Mouse (Mus musculus): ENCODE results near the gene Kcnh4. TPM values are rescaled to one million over a fixed set of nuclear protein-coding genes. Genes with fewer than 3 reads are reported as not detected.

The Kcnh4 gene
- polyA plus RNA-seq, 1 experiment = 0.05 TPM

DNA sequence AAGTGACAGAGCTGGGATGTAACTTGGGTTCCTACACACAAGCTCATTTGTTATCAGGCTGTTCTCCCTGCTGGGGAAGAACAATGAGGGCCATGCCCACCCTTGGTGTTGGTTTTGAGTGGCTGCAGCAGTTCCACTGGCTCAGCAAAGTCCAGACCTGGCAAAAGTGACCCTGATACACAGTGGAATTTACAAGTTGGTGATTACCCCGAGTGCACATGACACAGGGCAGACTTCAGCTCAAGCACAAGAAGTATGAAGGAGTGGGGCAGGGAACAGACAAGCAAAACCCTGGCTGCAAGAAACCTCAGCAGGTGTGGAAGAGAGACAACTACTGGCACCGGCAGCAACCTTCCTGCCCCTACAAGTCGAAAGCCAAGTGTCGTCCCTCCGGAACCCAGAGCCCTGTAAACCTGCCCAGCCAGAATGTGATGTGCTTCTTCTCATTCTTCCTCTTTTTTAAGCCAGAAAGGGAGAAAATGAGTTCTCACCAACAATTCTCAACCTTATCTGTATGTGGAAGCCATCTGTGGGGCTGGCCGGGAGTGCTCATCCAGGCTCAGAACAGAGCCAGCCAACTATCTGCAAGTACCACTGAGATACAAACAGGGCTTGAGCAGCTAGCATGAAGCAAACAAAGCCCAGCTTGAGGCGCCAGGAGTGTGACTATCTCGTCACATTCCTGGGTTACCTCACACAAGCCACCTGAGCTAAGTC, 37.8 kb downstream of the Kcnh4 start:
- TF ChIP-seq SRF (IDR thresholded peaks at IDR 0.05; ENCODE audit: control insufficient read depth, insufficient read length, low read depth) = no peak
- no peak for TF ChIP-seq E2F4 (IDR thresholded peaks at IDR 0.05; ENCODE audit: insufficient read depth)
- no peak for TF ChIP-seq REST (IDR thresholded peaks at IDR 0.05; ENCODE audit: insufficient read depth, insufficient read length)
- no peak for TF ChIP-seq MYOG (IDR thresholded peaks at IDR 0.05; ENCODE audit: control insufficient read depth in 1 of 3, insufficient read depth in 1 of 3, insufficient read length in 2 of 3, low read depth in 2 of 3)
- TF ChIP-seq CEBPB (IDR thresholded peaks at IDR 0.05; ENCODE audit: insufficient read depth, poor library complexity, severe bottlenecking) = no peak
- no peak for TF ChIP-seq MYOD1 (IDR thresholded peaks at IDR 0.05; ENCODE audit: control insufficient read depth in 1 of 3, insufficient read length in 2 of 3, low read depth in 2 of 3)
- TF ChIP-seq MAX (IDR thresholded peaks at IDR 0.05; ENCODE audit: low read depth) = no peak
- TF ChIP-seq TCF12 (IDR thresholded peaks at IDR 0.05; ENCODE audit: insufficient read depth, poor library complexity, severe bottlenecking) = no peak
- TF ChIP-seq TCF3 (IDR thresholded peaks at IDR 0.05; ENCODE audit: insufficient read length, low read depth) = no peak
- TF ChIP-seq POLR2AphosphoS2 (IDR thresholded peaks at IDR 0.05; ENCODE audit: insufficient read length, low read depth) = no peak
- TF ChIP-seq USF1 (IDR thresholded peaks at IDR 0.05; ENCODE audit: low read depth) = no peak
- no peak for TF ChIP-seq POLR2A (IDR thresholded peaks at IDR 0.05; ENCODE audit: insufficient read length, low read depth)
- H3K27me3 ChIP-seq (ENCODE audit: control insufficient read depth, insufficient read depth, insufficient read length) = no peaks in the 10 kb centered on the region
- peaks cover 2% of the 10 kb centered on the region for H3K36me3 ChIP-seq (ENCODE audit: control insufficient read depth, insufficient read depth)
- H3K4me3 ChIP-seq = no peak overlapping the region
- no peak overlapping the region for H3ac ChIP-seq (ENCODE audit: control insufficient read depth, insufficient read length)
- no peak overlapping the region for H3K4me2 ChIP-seq (ENCODE audit: low read depth)
- peaks cover 60% of the 10 kb centered on the region for H3K79me2 ChIP-seq (ENCODE audit: control insufficient read depth, insufficient read depth)

DNA sequence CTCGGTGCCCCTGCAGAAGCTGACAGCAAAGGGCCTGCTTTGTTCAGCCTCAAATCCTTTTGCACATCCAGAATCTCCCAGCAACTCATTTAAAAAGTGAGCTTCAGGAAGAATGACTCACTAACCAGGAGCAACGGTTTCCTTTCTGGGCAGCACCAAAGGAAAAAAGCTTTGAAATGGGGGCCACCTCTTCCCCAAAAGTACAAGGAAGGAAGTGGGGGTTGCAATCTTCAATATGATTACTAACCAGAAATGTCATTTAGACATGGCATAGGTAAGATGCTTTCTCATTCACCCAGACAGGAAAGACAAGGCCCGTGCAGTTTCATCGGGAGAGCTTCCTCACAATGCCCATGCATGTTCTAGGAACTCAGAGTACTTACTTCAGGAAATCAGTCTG, 38.5 kb downstream of the Kcnh4 start:
- Histone ChIP-seq H3K4me3 (no peak overlapping the region), H3K4me2 (ENCODE audit: low read depth) (peak overlapping the region; percentile 44)

DNA sequence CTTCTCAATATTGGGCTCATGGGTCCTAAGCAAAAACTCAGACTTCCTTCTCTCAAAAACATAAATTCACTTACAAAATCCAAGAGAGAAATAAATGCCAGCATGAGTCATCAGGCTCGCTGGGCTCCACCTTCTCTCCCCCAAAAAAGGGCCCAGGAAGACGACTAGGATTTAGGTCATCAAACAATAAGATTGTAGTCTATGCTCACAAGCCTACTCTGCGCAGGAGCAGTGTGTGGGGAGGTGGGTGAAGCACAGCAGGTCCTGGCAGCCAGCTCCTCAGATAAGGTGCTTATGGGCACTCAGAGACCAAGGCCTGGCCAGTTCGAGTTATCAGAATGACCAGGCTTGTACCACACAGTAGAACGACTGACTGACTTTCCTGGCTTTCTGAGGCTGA, 39.4 kb downstream of the Kcnh4 start:
- Histone ChIP-seq H3K36me3 (ENCODE audit: control insufficient read depth, insufficient read depth) (peaks cover 13% of the 10 kb centered on the region), H3K4me3 (no peak overlapping the region), H3K4me2 (ENCODE audit: low read depth) (peak overlapping the region; percentile 44), H3K27me3 (ENCODE audit: control insufficient read depth, insufficient read depth, insufficient read length) (no peaks in the 10 kb centered on the region), H3K79me2 (ENCODE audit: control insufficient read depth, insufficient read depth) (peaks cover 45% of the 10 kb centered on the region), H3ac (ENCODE audit: control insufficient read depth, insufficient read length) (no peak overlapping the region)
- TF ChIP-seq TCF3 (IDR thresholded peaks at IDR 0.05; ENCODE audit: insufficient read length, low read depth) (no peak), REST (IDR thresholded peaks at IDR 0.05; ENCODE audit: insufficient read depth, insufficient read length) (no peak), MYOD1 (IDR thresholded peaks at IDR 0.05; ENCODE audit: control insufficient read depth in 1 of 3, insufficient read length in 2 of 3, low read depth in 2 of 3) (no peak), MYOG (IDR thresholded peaks at IDR 0.05; ENCODE audit: control insufficient read depth in 1 of 3, insufficient read depth in 1 of 3, insufficient read length in 2 of 3, low read depth in 2 of 3) (no peak), POLR2A (IDR thresholded peaks at IDR 0.05; ENCODE audit: insufficient read length, low read depth) (no peak), POLR2AphosphoS2 (IDR thresholded peaks at IDR 0.05; ENCODE audit: insufficient read length, low read depth) (no peak), E2F4 (IDR thresholded peaks at IDR 0.05; ENCODE audit: insufficient read depth) (no peak), CEBPB (IDR thresholded peaks at IDR 0.05; ENCODE audit: insufficient read depth, poor library complexity, severe bottlenecking) (no peak), USF1 (IDR thresholded peaks at IDR 0.05; ENCODE audit: low read depth) (no peak), TCF12 (IDR thresholded peaks at IDR 0.05; ENCODE audit: insufficient read depth, poor library complexity, severe bottlenecking) (no peak), MAX (IDR thresholded peaks at IDR 0.05; ENCODE audit: low read depth) (no peak), SRF (IDR thresholded peaks at IDR 0.05; ENCODE audit: control insufficient read depth, insufficient read length, low read depth) (no peak)

More for the DNA sequence above, 38.5 kb downstream of the Kcnh4 start:
- H3K36me3 ChIP-seq (ENCODE audit: control insufficient read depth, insufficient read depth) = peaks cover 8% of the 10 kb centered on the region
- no peak overlapping the region for H3ac ChIP-seq (ENCODE audit: control insufficient read depth, insufficient read length)
- TF ChIP-seq TCF3 (IDR thresholded peaks at IDR 0.05; ENCODE audit: insufficient read length, low read depth) = no peak
- no peak for TF ChIP-seq MAX (IDR thresholded peaks at IDR 0.05; ENCODE audit: low read depth)
- no peak for TF ChIP-seq USF1 (IDR thresholded peaks at IDR 0.05; ENCODE audit: low read depth)
- no peak for TF ChIP-seq MYOD1 (IDR thresholded peaks at IDR 0.05; ENCODE audit: control insufficient read depth in 1 of 3, insufficient read length in 2 of 3, low read depth in 2 of 3)
- TF ChIP-seq CEBPB (IDR thresholded peaks at IDR 0.05; ENCODE audit: insufficient read depth, poor library complexity, severe bottlenecking) = no peak
- no peak for TF ChIP-seq TCF12 (IDR thresholded peaks at IDR 0.05; ENCODE audit: insufficient read depth, poor library complexity, severe bottlenecking)
- no peak for TF ChIP-seq POLR2A (IDR thresholded peaks at IDR 0.05; ENCODE audit: insufficient read length, low read depth)
- no peak for TF ChIP-seq MYOG (IDR thresholded peaks at IDR 0.05; ENCODE audit: control insufficient read depth in 1 of 3, insufficient read depth in 1 of 3, insufficient read length in 2 of 3, low read depth in 2 of 3)
- TF ChIP-seq SRF (IDR thresholded peaks at IDR 0.05; ENCODE audit: control insufficient read depth, insufficient read length, low read depth) = no peak
- TF ChIP-seq E2F4 (IDR thresholded peaks at IDR 0.05; ENCODE audit: insufficient read depth) = no peak
- no peak for TF ChIP-seq REST (IDR thresholded peaks at IDR 0.05; ENCODE audit: insufficient read depth, insufficient read length)
- no peak for TF ChIP-seq POLR2AphosphoS2 (IDR thresholded peaks at IDR 0.05; ENCODE audit: insufficient read length, low read depth)
- no peaks in the 10 kb centered on the region for H3K27me3 ChIP-seq (ENCODE audit: control insufficient read depth, insufficient read depth, insufficient read length)
- H3K79me2 ChIP-seq (ENCODE audit: control insufficient read depth, insufficient read depth) = peaks cover 54% of the 10 kb centered on the region

DNA sequence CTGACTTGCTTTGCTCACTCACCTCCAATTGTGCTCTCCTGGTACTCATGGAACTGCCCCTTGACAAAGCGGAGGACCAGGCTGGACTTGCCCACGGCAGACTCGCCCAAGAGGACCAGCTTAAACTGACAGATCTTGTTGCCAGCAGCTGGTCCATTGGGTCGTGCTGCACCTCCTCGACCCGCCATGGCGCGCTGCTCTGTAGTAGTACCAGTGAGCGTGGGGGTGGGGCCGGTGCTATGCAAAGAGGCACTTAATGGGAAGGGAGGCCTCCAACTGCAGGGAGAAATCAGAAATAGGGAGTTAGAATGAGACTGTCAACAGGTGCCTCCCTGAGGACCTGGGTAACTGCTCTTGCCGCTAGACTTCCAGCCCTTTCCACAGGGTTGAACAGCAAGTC, 39.8 kb downstream of the Kcnh4 start:
- no peaks in the 10 kb centered on the region for H3K27me3 ChIP-seq (ENCODE audit: control insufficient read depth, insufficient read depth, insufficient read length)
- peaks cover 14% of the 10 kb centered on the region for H3K36me3 ChIP-seq (ENCODE audit: control insufficient read depth, insufficient read depth)
- peaks cover 44% of the 10 kb centered on the region for H3K79me2 ChIP-seq (ENCODE audit: control insufficient read depth, insufficient read depth)
- H3K4me2 ChIP-seq (ENCODE audit: low read depth) = peak overlapping the region; percentile 44
- TF ChIP-seq MYOD1 (IDR thresholded peaks at IDR 0.05; ENCODE audit: control insufficient read depth in 1 of 3, insufficient read length in 2 of 3, low read depth in 2 of 3) = no peak
- TF ChIP-seq REST (IDR thresholded peaks at IDR 0.05; ENCODE audit: insufficient read depth, insufficient read length) = no peak
- no peak for TF ChIP-seq E2F4 (IDR thresholded peaks at IDR 0.05; ENCODE audit: insufficient read depth)
- TF ChIP-seq SRF (IDR thresholded peaks at IDR 0.05; ENCODE audit: control insufficient read depth, insufficient read length, low read depth) = no peak
- no peak for TF ChIP-seq MAX (IDR thresholded peaks at IDR 0.05; ENCODE audit: low read depth)
- no peak for TF ChIP-seq POLR2A (IDR thresholded peaks at IDR 0.05; ENCODE audit: insufficient read length, low read depth)
- TF ChIP-seq TCF3 (IDR thresholded peaks at IDR 0.05; ENCODE audit: insufficient read length, low read depth) = no peak
- no peak for TF ChIP-seq TCF12 (IDR thresholded peaks at IDR 0.05; ENCODE audit: insufficient read depth, poor library complexity, severe bottlenecking)
- no peak for TF ChIP-seq CEBPB (IDR thresholded peaks at IDR 0.05; ENCODE audit: insufficient read depth, poor library complexity, severe bottlenecking)
- TF ChIP-seq USF1 (IDR thresholded peaks at IDR 0.05; ENCODE audit: low read depth) = no peak
- no peak for TF ChIP-seq MYOG (IDR thresholded peaks at IDR 0.05; ENCODE audit: control insufficient read depth in 1 of 3, insufficient read depth in 1 of 3, insufficient read length in 2 of 3, low read depth in 2 of 3)
- TF ChIP-seq POLR2AphosphoS2 (IDR thresholded peaks at IDR 0.05; ENCODE audit: insufficient read length, low read depth) = no peak
- H3K4me3 ChIP-seq = no peak overlapping the region
- no peak overlapping the region for H3ac ChIP-seq (ENCODE audit: control insufficient read depth, insufficient read length)

Data from myocyte (in vitro differentiated cells).